Mouse (Mus musculus) frontal cortex, postnatal 14 days (tissue): ENCODE data around the gene Lin28a.

Source experiments
- DNase-seq, 2 experiments: peaks; one replicate each; pipeline ENCODE4 v3.0.0; 2022; ENCODE audit warnings: low spot score in 2 of 2

The Lin28a gene

GRCm38 (mm10) chr4:133980496-133980895 is 38.1 kb downstream of the Lin28a start:
- DNase-seq: no peak

- DNase-seq: no peak
Measured at GRCm38 (mm10) chr4:133978021-133978711, 40.5 kb downstream of the Lin28a start.

- DNase-seq: no peak
Measured at GRCm38 (mm10) chr4:133971741-133972140, 46.9 kb downstream of the Lin28a start.

GRCm38 (mm10) chr4:133970876-133971275 is 47.8 kb downstream of the Lin28a start:
- no peak for DNase-seq

GRCm38 (mm10) chr4:133970196-133970595 is 48.4 kb downstream of the Lin28a start:
- peak; percentile 20 to 34 for DNase-seq

GRCm38 (mm10) chr4:133969114-133969770 is 49.4 kb downstream of the Lin28a start:
- DNase-seq: peak in 1 of 2 experiments; percentile 8

- peak in 1 of 2 experiments; percentile 23 for DNase-seq
Measured at GRCm38 (mm10) chr4:133968150-133968921, 50.3 kb downstream of the Lin28a start, which contains the start of gene Hmgn2. Gene Hmgn2 (minus strand): TSS chr4:133968650.

GRCm38 (mm10) chr4:133967866-133968149 is 50.8 kb downstream of the Lin28a start:
- peak; percentile 92 to 93 for DNase-seq

GRCm38 (mm10) chr4:133967138-133967865 is 51.3 kb downstream of the Lin28a start:
- DNase-seq: peak; percentile 95

- DNase-seq: no peak
Measured at GRCm38 (mm10) chr4:133966271-133966940, 52.2 kb downstream of the Lin28a start.

- DNase-seq: no peak
Measured at GRCm38 (mm10) chr4:133962566-133962965, 56.1 kb downstream of the Lin28a start.

GRCm38 (mm10) chr4:133958884-133959283 is 59.8 kb downstream of the Lin28a start:
- DNase-seq: no peak

GRCm38 (mm10) chr4:133956358-133956757 is 62.3 kb downstream of the Lin28a start:
- DNase-seq: no peak
